Mouse (Mus musculus) thymus, postnatal 14 days (tissue): ENCODE data around the gene Parl.
A peak's percentile ranks its signal among the peaks of the same experiment; 100 is the strongest.

Source experiments
- DNase-seq: peaks from one replicate; pipeline ENCODE4 v3.0.0; 2021

Parl gene

GRCm38 (mm10) chr16:20301770-20302649 is at the start of gene Parl:
Gene Parl (minus strand): TSS chr16:20302387.
- DNase-seq = peak; percentile 86

- DNase-seq = no peak
Measured at GRCm38 (mm10) chr16:20345464-20345863, 43.3 kb upstream of the Parl start.

- no peak for DNase-seq
Measured at GRCm38 (mm10) chr16:20338616-20339015, 36.4 kb upstream of the Parl start.

- no peak for DNase-seq
Measured at GRCm38 (mm10) chr16:20334918-20335317, 32.7 kb upstream of the Parl start.

- no peak for DNase-seq
Measured at GRCm38 (mm10) chr16:20328306-20328705, 26.1 kb upstream of the Parl start.

GRCm38 (mm10) chr16:20325286-20325685 is 23.1 kb upstream of the Parl start, which contains the start of gene Cyp2ab1:
Gene Cyp2ab1 (minus strand): TSS chr16:20325404.
- no peak for DNase-seq

GRCm38 (mm10) chr16:20323907-20324306 is 21.7 kb upstream of the Parl start:
- DNase-seq = no peak

- peak; percentile 19 for DNase-seq
Measured at GRCm38 (mm10) chr16:20322274-20322673, 20.1 kb upstream of the Parl start.

GRCm38 (mm10) chr16:20316770-20317169 is 14.6 kb upstream of the Parl start:
- DNase-seq = no peak

GRCm38 (mm10) chr16:20315266-20315665 is 13.1 kb upstream of the Parl start:
- DNase-seq = no peak

GRCm38 (mm10) chr16:20312272-20312671 is 10.1 kb upstream of the Parl start:
- no peak for DNase-seq

- DNase-seq = no peak
Measured at GRCm38 (mm10) chr16:20300076-20300475, 2.1 kb downstream of the Parl start.

- no peak for DNase-seq
Measured at GRCm38 (mm10) chr16:20280238-20280637, 21.9 kb downstream of the Parl start.

GRCm38 (mm10) chr16:20279395-20279794 is 22.8 kb downstream of the Parl start:
- no peak for DNase-seq

GRCm38 (mm10) chr16:20272994-20273393 is 29.2 kb downstream of the Parl start:
- no peak for DNase-seq

- DNase-seq = no peak
Measured at GRCm38 (mm10) chr16:20271339-20271738, 30.8 kb downstream of the Parl start.

- DNase-seq = no peak
Measured at GRCm38 (mm10) chr16:20265089-20265488, 37.1 kb downstream of the Parl start.

- DNase-seq = no peak
Measured at GRCm38 (mm10) chr16:20257926-20258325, 44.3 kb downstream of the Parl start.

- no peak for DNase-seq
Measured at GRCm38 (mm10) chr16:20248442-20249174, 53.6 kb downstream of the Parl start.

GRCm38 (mm10) chr16:20247103-20247502 is 55.1 kb downstream of the Parl start:
- no peak for DNase-seq

GRCm38 (mm10) chr16:20240468-20241414 is 61.4 kb downstream of the Parl start, which contains the start of gene Map6d1:
Gene Map6d1 (minus strand): TSS chr16:20241358.
- DNase-seq = peak; percentile 34

GRCm38 (mm10) chr16:20238646-20239045 is 63.5 kb downstream of the Parl start:
- no peak for DNase-seq

- no peak for DNase-seq
Measured at GRCm38 (mm10) chr16:20237426-20237825, 64.8 kb downstream of the Parl start.
